Mouse (Mus musculus): Measurements from ENCODE around the gene Ctnnbip1.

GRCm38 (mm10) chr4:149546797-149547444 lies 28.9 kb downstream of the Ctnnbip1 start:
- no peak for TF ChIP-seq CTCF (IDR thresholded peaks at IDR 0.05; ENCODE audit: borderline replicate concordance, insufficient read depth, low read length)
- no peak for TF ChIP-seq POLR2A (IDR thresholded peaks at IDR 0.05; ENCODE audit: low read depth, low read length)

Measured in embryonic fibroblast, embryonic 13.5 days (primary cell).